Mouse (Mus musculus): Measurements from ENCODE around the gene Polr1b. TPM values are rescaled to one million over a fixed set of nuclear protein-coding genes. Genes with fewer than 3 reads are reported as not detected.
A peak's percentile ranks its signal among the peaks of the same experiment; 100 is the strongest.

Polr1b gene
- polyA plus RNA-seq, 1 experiment = 34.4 TPM

DNA sequence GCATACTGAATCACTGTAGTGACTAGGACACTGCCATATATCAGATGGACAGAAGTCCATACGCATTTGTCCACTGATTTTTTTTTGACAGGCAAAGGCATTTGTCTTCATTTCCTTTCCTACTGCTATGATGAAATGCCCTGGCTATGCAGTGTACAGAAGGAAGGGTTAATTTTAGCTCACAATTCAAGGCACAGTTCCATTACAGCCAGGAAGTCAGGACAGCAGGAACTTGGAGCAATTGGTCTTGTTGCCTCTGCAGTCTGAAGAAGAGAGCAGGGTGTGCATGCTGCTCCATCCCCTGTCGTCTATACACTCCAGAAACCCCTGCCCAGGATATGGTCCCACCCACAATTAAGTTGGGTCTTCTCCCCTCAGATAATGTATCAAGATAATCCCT is 21.6 kb upstream of the Polr1b start:
- TF ChIP-seq POLR2A (IDR thresholded peaks at IDR 0.05; ENCODE audit: borderline replicate concordance, extremely low read depth, insufficient read depth, insufficient read length, poor library complexity, severe bottlenecking) (no peak), CTCF (IDR thresholded peaks at IDR 0.05; ENCODE audit: borderline replicate concordance, extremely low read depth, insufficient read depth, insufficient read length) (no peak)

GRCm38 (mm10) chr2:129081097-129081496 is 19.7 kb upstream of the Polr1b start:
- TF ChIP-seq CTCF (IDR thresholded peaks at IDR 0.05; ENCODE audit: borderline replicate concordance, extremely low read depth, insufficient read depth, insufficient read length) = no peak
- no peak for TF ChIP-seq POLR2A (IDR thresholded peaks at IDR 0.05; ENCODE audit: borderline replicate concordance, extremely low read depth, insufficient read depth, insufficient read length, poor library complexity, severe bottlenecking)
- no peak for DNase-seq (ENCODE audit: low read depth)

More for the DNA sequence above, 21.6 kb upstream of the Polr1b start:
- DNase-seq (ENCODE audit: low read depth) = no peak

DNA sequence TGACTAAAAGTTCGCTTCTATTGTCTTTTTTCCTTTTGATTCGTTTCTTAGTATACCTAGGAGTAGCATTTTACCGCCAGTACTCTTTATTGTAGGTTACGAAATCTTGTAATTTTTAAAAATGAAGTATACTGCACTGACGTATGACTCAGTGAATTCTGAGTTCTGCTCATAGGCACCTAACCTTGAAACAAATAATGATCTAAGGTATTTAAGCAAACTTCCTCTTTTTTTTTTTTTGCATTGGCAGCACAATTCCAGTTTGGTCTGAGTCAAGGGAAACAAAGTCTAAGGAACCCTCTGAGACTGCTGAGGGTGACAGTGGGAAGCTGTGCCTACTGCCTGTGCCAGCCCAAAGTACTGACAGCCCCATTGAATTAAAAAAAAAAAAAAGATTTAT is 17.3 kb upstream of the Polr1b start:
- no peak for DNase-seq (ENCODE audit: low read depth)
- TF ChIP-seq CTCF (IDR thresholded peaks at IDR 0.05; ENCODE audit: borderline replicate concordance, extremely low read depth, insufficient read depth, insufficient read length) (no peak), POLR2A (IDR thresholded peaks at IDR 0.05; ENCODE audit: borderline replicate concordance, extremely low read depth, insufficient read depth, insufficient read length, poor library complexity, severe bottlenecking) (no peak)

- peak; percentile 46 for DNase-seq (ENCODE audit: low read depth)
- TF ChIP-seq CTCF (IDR thresholded peaks at IDR 0.05; ENCODE audit: borderline replicate concordance, extremely low read depth, insufficient read depth, insufficient read length) = peak; percentile 71
- no peak for TF ChIP-seq POLR2A (IDR thresholded peaks at IDR 0.05; ENCODE audit: borderline replicate concordance, extremely low read depth, insufficient read depth, insufficient read length, poor library complexity, severe bottlenecking)
Observed at GRCm38 (mm10) chr2:129084959-129085358, 15.8 kb upstream of the Polr1b start.

DNA sequence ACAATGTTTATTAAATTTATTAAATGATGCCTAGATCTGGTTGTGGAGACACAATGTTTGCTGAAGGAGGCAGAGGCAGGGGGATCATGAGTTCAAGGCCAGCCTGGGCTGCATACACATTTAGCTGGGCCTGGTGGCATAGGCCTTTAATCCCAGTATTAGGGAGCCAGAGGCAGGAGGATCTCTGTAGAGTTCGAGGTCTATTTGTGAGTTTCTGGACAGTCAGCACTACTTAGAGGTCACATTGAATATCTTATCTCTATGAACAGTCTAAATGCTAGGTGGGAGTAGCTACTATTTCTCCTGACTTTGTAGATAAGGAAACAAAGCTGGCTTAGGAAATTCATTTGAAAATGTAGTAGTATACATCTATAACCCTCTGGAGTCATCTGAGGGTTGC is 13.3 kb upstream of the Polr1b start:
- no peak for TF ChIP-seq POLR2A (IDR thresholded peaks at IDR 0.05; ENCODE audit: borderline replicate concordance, extremely low read depth, insufficient read depth, insufficient read length, poor library complexity, severe bottlenecking)
- TF ChIP-seq CTCF (IDR thresholded peaks at IDR 0.05; ENCODE audit: borderline replicate concordance, extremely low read depth, insufficient read depth, insufficient read length) = no peak
- no peak for DNase-seq (ENCODE audit: low read depth)

DNA sequence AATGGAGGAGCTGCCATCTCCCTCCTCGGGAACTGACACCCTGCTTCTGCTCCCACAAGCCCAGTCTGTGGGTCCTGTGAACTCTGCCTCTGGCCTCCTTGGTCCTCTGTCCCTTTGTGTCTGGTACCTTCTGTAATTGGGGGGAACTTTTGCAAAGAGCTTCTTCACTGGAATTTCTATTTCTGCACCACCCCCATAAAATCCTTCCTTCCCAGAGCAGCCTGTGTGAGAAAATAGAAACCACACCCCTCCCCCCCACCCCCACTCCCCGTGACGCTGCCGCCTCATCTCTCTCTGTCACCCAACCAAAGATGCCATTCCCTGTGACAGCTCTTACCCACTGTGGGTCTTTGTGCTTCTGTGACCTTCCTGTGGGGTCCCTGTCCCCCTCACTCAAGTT is 10.4 kb upstream of the Polr1b start:
- no peak for DNase-seq (ENCODE audit: low read depth)
- TF ChIP-seq POLR2A (IDR thresholded peaks at IDR 0.05; ENCODE audit: borderline replicate concordance, extremely low read depth, insufficient read depth, insufficient read length, poor library complexity, severe bottlenecking) (no peak), CTCF (IDR thresholded peaks at IDR 0.05; ENCODE audit: borderline replicate concordance, extremely low read depth, insufficient read depth, insufficient read length) (no peak)

GRCm38 (mm10) chr2:129092810-129093209 is 8.0 kb upstream of the Polr1b start:
- DNase-seq (ENCODE audit: low read depth) = no peak
- no peak for TF ChIP-seq POLR2A (IDR thresholded peaks at IDR 0.05; ENCODE audit: borderline replicate concordance, extremely low read depth, insufficient read depth, insufficient read length, poor library complexity, severe bottlenecking)
- TF ChIP-seq CTCF (IDR thresholded peaks at IDR 0.05; ENCODE audit: borderline replicate concordance, extremely low read depth, insufficient read depth, insufficient read length) = no peak

DNA sequence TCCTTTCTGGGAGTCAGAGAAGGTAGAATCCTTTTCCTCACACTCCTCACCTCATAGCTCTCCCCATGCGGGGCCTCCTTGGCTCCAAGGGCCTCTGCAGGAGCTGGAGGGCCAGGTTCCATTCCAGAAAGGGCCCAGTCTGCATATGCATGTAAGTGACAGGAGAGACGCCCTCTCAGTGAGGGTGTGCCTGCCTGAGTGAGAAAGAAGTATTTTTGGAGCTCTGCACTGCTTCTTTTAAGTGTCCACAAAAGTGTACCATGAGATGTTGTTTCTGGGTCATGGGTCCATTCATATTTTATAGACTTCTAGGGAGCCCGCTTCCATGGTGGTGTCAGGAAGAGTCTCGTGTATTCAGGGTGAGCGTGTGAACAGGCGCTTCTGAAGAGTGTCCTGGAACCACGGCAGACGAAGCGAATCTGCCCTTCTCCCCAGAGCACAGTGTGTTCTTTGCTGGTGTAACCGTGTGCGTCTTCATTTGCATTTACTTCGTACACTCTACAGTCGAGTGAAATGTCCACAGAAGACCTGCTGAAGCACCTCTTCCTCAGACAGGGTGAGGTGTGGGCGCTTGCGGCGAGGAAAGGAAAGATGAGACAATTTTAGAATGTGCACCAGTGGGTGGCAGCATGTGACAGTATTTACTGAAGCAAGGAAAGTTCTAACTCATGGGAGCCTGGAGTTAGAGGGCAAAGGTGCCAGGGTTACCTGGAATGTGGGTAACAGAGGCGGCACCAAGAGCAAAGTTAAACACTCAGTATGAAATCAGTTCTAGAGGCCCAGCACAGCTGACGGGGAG is 6.7 kb upstream of the Polr1b start:
- DNase-seq (ENCODE audit: low read depth) = no peak
- TF ChIP-seq POLR2A (IDR thresholded peaks at IDR 0.05; ENCODE audit: borderline replicate concordance, extremely low read depth, insufficient read depth, insufficient read length, poor library complexity, severe bottlenecking) (no peak), CTCF (IDR thresholded peaks at IDR 0.05; ENCODE audit: borderline replicate concordance, extremely low read depth, insufficient read depth, insufficient read length) (no peak)

GRCm38 (mm10) chr2:129112924-129113323 is 12.1 kb downstream of the Polr1b start:
- no peak for TF ChIP-seq CTCF (IDR thresholded peaks at IDR 0.05; ENCODE audit: borderline replicate concordance, extremely low read depth, insufficient read depth, insufficient read length)
- TF ChIP-seq POLR2A (IDR thresholded peaks at IDR 0.05; ENCODE audit: borderline replicate concordance, extremely low read depth, insufficient read depth, insufficient read length, poor library complexity, severe bottlenecking) = no peak
- DNase-seq (ENCODE audit: low read depth) = no peak

GRCm38 (mm10) chr2:129115706-129116367 is 15.0 kb downstream of the Polr1b start:
- DNase-seq (ENCODE audit: low read depth) = no peak
- no peak for TF ChIP-seq CTCF (IDR thresholded peaks at IDR 0.05; ENCODE audit: borderline replicate concordance, extremely low read depth, insufficient read depth, insufficient read length)
- no peak for TF ChIP-seq POLR2A (IDR thresholded peaks at IDR 0.05; ENCODE audit: borderline replicate concordance, extremely low read depth, insufficient read depth, insufficient read length, poor library complexity, severe bottlenecking)

DNA sequence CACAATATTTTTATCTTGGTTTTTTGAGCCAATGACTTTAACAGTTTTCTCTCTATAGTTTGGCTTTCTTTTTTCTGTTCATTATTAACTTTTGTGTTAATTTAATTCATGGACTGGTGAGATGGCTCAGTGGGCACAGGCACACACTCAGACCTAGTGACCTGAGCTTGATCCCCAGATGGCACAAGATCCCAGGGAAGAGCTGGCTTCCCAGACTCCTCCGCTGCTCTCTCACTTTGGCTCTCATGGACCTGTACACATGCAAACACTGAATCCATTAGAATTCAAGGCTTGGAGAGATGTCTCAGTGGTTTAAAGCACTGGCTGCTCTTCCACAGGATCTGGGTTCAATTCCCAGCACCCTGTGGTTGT is 15.6 kb downstream of the Polr1b start:
- no peak for DNase-seq (ENCODE audit: low read depth)
- TF ChIP-seq CTCF (IDR thresholded peaks at IDR 0.05; ENCODE audit: borderline replicate concordance, extremely low read depth, insufficient read depth, insufficient read length) (no peak), POLR2A (IDR thresholded peaks at IDR 0.05; ENCODE audit: borderline replicate concordance, extremely low read depth, insufficient read depth, insufficient read length, poor library complexity, severe bottlenecking) (no peak)

GRCm38 (mm10) chr2:129118061-129118460 is 17.3 kb downstream of the Polr1b start:
- no peak for TF ChIP-seq POLR2A (IDR thresholded peaks at IDR 0.05; ENCODE audit: borderline replicate concordance, extremely low read depth, insufficient read depth, insufficient read length, poor library complexity, severe bottlenecking)
- DNase-seq (ENCODE audit: low read depth) = no peak
